ENCODE assay signal across 11 mouse cellular contexts in genomic region chr5:100423626-100424025, GRCm38 (mm10). TPM values are rescaled to one million over a fixed set of nuclear protein-coding genes. Genes with fewer than 3 reads are reported as not detected.
A peak's percentile ranks its signal among the peaks of the same experiment; 100 is the strongest.
DNase-seq lines count a peak whose midpoint lies in the region; ATAC-seq and TF ChIP-seq lines count a peak whose summit lies in the region.
"Had no signal": no experiment of that assay in that cellular context is flagged by ENCODE, and none has a peak within 500 bp of the region (broad histone marks: within the 10 kb centered on the region; RNA-seq: fewer than 3 reads in every experiment).

No protein-coding gene starts in this region.

- 54% methylated on average over 7 of the region's 7 CpGs for WGBS in heart, embryonic 16.5 days
- 71% methylated on average over 7 of the region's 7 CpGs for WGBS in liver, embryonic 13.5 days (ENCODE audit: insufficient replicate concordance)
- WGBS in limb, embryonic 10.5 days, result 90% methylated on average over 7 of the region's 7 CpGs

- peaks cover 30% of the 10 kb centered on the region for H3K4me1 ChIP-seq in heart, embryonic 16.5 days (ENCODE audit: control insufficient read depth, insufficient read depth, low read length)
- peaks cover 62% of the 10 kb centered on the region for H3K4me1 ChIP-seq in liver, embryonic 13.5 days (replicated peaks)
- peaks cover 63% of the 10 kb centered on the region for H3K4me1 ChIP-seq in G1E (ENCODE audit: insufficient read depth, low read depth, low read length)
- H3K4me1 ChIP-seq in limb, embryonic 10.5 days, result peaks cover 45% of the 10 kb centered on the region

- no peak for DNase-seq in heart, adult 9 months (ENCODE audit: low spot score in 2 of 2)
- DNase-seq in liver, embryonic 13.5 days, result no peak
- no peak for DNase-seq in liver
- no peak for DNase-seq in G1E (ENCODE audit: low spot score)
- no peak for DNase-seq in limb, embryonic 10.5 days (ENCODE audit: low spot score)
- no peak for DNase-seq in left cerebral cortex, adult 9 months (ENCODE audit: low spot score in 2 of 2)
- no peak for DNase-seq in frontal cortex, postnatal 14 days (ENCODE audit: low spot score in 2 of 2)
- DNase-seq: adrenal gland, postnatal 25 days; kidney, adult 9 months had no signal

- H3K4me3 ChIP-seq in heart, embryonic 16.5 days (ENCODE audit: low read length), result no peak overlapping the region
- no peak overlapping the region for H3K4me3 ChIP-seq in liver, embryonic 13.5 days (replicated peaks)
- peak overlapping the region; percentile 59; the same call in 1 of the 2 replicates for H3K4me3 ChIP-seq in G1E (ENCODE audit: low read depth, low read length)
- H3K4me3 ChIP-seq in limb, embryonic 10.5 days, result peak overlapping the region; percentile 18; the same call in 1 of the 2 replicates

- 0 out of 2 replicates have a peak overlapping the region, but pooled peaks have one; percentile 24 for H3K27ac ChIP-seq in heart, embryonic 16.5 days (ENCODE audit: low read length)
- no peak overlapping the region for H3K27ac ChIP-seq in liver, embryonic 13.5 days
- no peak overlapping the region for H3K27ac ChIP-seq in limb, embryonic 10.5 days

- H3K9ac ChIP-seq in heart, embryonic 16.5 days (ENCODE audit: low read length), result no peak overlapping the region
- H3K9ac ChIP-seq in liver, embryonic 13.5 days, result no peak overlapping the region

- H3K9me3 ChIP-seq in heart, embryonic 16.5 days (replicated peaks; ENCODE audit: control insufficient read depth, low read length), result no peaks in the 10 kb centered on the region
- no peaks in the 10 kb centered on the region for H3K9me3 ChIP-seq in liver, embryonic 13.5 days (replicated peaks)
- H3K9me3 ChIP-seq in G1E (replicated peaks), result no peaks in the 10 kb centered on the region
- no peaks in the 10 kb centered on the region for H3K9me3 ChIP-seq in limb, embryonic 10.5 days (replicated peaks)

- no peak for TF ChIP-seq CTCF in G1E (IDR thresholded peaks at IDR 0.05; ENCODE audit: low read depth, low read length)

- H3K36me3 ChIP-seq in heart, embryonic 16.5 days (ENCODE audit: control insufficient read depth, insufficient read depth), result peaks cover 46% of the 10 kb centered on the region
- H3K36me3 ChIP-seq in liver, embryonic 13.5 days, result peaks cover 96% of the 10 kb centered on the region
- H3K36me3 ChIP-seq in G1E (replicated peaks), result peaks cover 90% of the 10 kb centered on the region
- peaks cover 98% of the 10 kb centered on the region for H3K36me3 ChIP-seq in limb, embryonic 10.5 days

- H3K27me3 ChIP-seq in heart, embryonic 16.5 days (ENCODE audit: control insufficient read depth, insufficient read depth, low read length), result no peaks in the 10 kb centered on the region
- H3K27me3 ChIP-seq in liver, embryonic 13.5 days, result no peaks in the 10 kb centered on the region
- no peaks in the 10 kb centered on the region for H3K27me3 ChIP-seq in G1E (ENCODE audit: insufficient read depth, low read length)
- no peaks in the 10 kb centered on the region for H3K27me3 ChIP-seq in limb, embryonic 10.5 days (ENCODE audit: low read depth, poor library complexity, severe bottlenecking)

- no peak overlapping the region for H3K4me2 ChIP-seq in heart, embryonic 16.5 days (ENCODE audit: low read depth, low read length)
- peak overlapping the region; percentile 24; the same call in 1 of the 2 replicates for H3K4me2 ChIP-seq in liver, embryonic 13.5 days

- no peak for ATAC-seq in heart, embryonic 16.5 days (replicated peaks; ENCODE audit: extremely low read depth, insufficient read depth, low FRiP score)
- no peak for ATAC-seq in liver, embryonic 13.5 days (ENCODE audit: low read depth)
- ATAC-seq in G1E (ENCODE audit: extremely low read depth, insufficient number of reproducible peaks, low FRiP score, poor library complexity, severe bottlenecking), result no peak
- ATAC-seq: forebrain, embryonic 16.5 days had no signal

RNA-seq across cellular contexts. Expression of gene Sec31a, which starts 7.6 kb away (rescaled TPM):
- 149 and 150 TPM in 2 replicates for polyA plus RNA-seq in heart, embryonic 16.5 days (2015; fragmentation: Nextera tagmentation; extraction: Ambion mirVana)
- 49.7 and 60.4 TPM in 2 replicates for polyA plus RNA-seq in liver, embryonic 13.5 days (2015; fragmentation: Nextera tagmentation; extraction: Ambion mirVana)
- total RNA-seq in G1E (2014; fragmentation: Nextera tagmentation), result 173 and 224 TPM in 2 replicates
- 69.5 and 71.0 TPM in 2 replicates for total RNA-seq in G1E (2017)
- 132 and 146 TPM in 2 replicates for polyA plus RNA-seq in G1E (2012)
- 117 and 131 TPM in 2 replicates for polyA plus RNA-seq in limb, embryonic 10.5 days (2016; fragmentation: Nextera tagmentation; extraction: Ambion mirVana)

Comparison
In these comparisons a context has a peak if more than half of its experiments do, and no peak if none do; other contexts are left out.
1. H3K4me3 ChIP-seq: peak in G1E (single experiment) and limb, embryonic 10.5 days (single experiment); none in heart, embryonic 16.5 days (single experiment) and liver, embryonic 13.5 days (single experiment).